Mouse (Mus musculus) ES-E14 (cell line): ENCODE results near the gene Papss1. TPM values are rescaled to one million over a fixed set of nuclear protein-coding genes. Genes with fewer than 3 reads are reported as not detected.

Experiments used
- DNase-seq: peaks from one replicate; pipeline ENCODE4 v3.0.0-alpha.2; 2013; ENCODE audit warnings: low read depth, low spot score
- H3K27ac ChIP-seq: 2 replicates; pipeline ENCODE4 v1.5.1; 2012; ENCODE audit warnings: low read depth, mild to moderate bottlenecking, low read length, moderate library complexity, mixed read lengths; ENCODE audit not compliant: poor library complexity, insufficient read depth, severe bottlenecking
- H3K36me3 ChIP-seq: 2 replicates; pipeline ENCODE4 v1.6.1; 2012; ENCODE audit warnings: mild to moderate bottlenecking, low read length, moderate library complexity, mixed read lengths; ENCODE audit not compliant: control insufficient read depth, poor library complexity, insufficient read depth, severe bottlenecking
- H3K4me1 ChIP-seq, 2 experiments: fragments of 150-350 bp in 1 of 2; sonication (generic) in 1 of 2; 2 replicates each; pipeline ENCODE4 v1.6.1; 2012; ENCODE audit warnings: low read length in 2 of 2, mild to moderate bottlenecking in 1 of 2, mixed read lengths in 1 of 2; ENCODE audit not compliant: control insufficient read depth in 2 of 2, insufficient read depth in 2 of 2, poor library complexity in 1 of 2
- H3K4me3 ChIP-seq, 2 experiments: fragments of 150-350 bp in 1 of 2; sonication (generic) in 1 of 2; 2 replicates each; pipeline ENCODE4 v1.5.1; 2012; ENCODE audit warnings: low read length in 2 of 2, low read depth in 1 of 2, mild to moderate bottlenecking in 1 of 2, mixed read lengths in 1 of 2; ENCODE audit not compliant: insufficient read depth in 1 of 2, poor library complexity in 1 of 2, severe bottlenecking in 1 of 2
- H3K9ac ChIP-seq: 2 replicates; pipeline ENCODE4 v1.6.1; 2012; ENCODE audit warnings: low read depth, mild to moderate bottlenecking, low read length, mixed read lengths; ENCODE audit not compliant: poor library complexity, insufficient read depth, severe bottlenecking
- H3K9me3 ChIP-seq: fragments of 150-350 bp; sonication (generic); 2 replicates; pipeline ENCODE4 v1.6.1; 2012; ENCODE audit warnings: low read depth, mild to moderate bottlenecking, low read length; ENCODE audit not compliant: control insufficient read depth, insufficient read depth
- CHD2 ChIP-seq: IDR thresholded peaks from 2 replicates; pipeline ENCODE4 v1.6.1; 2014; ENCODE audit warnings: mild to moderate bottlenecking, low read depth, low read length, inconsistent platforms
- HCFC1 ChIP-seq: IDR thresholded peaks from 2 replicates; pipeline ENCODE4 v1.6.1; 2012; ENCODE audit warnings: low read length, inconsistent platforms, borderline replicate concordance; ENCODE audit not compliant: insufficient read depth
- MAFK ChIP-seq: IDR thresholded peaks from 2 replicates; pipeline ENCODE4 v1.6.1; 2014; ENCODE audit warnings: mild to moderate bottlenecking, low read depth, low read length, inconsistent platforms; ENCODE audit not compliant: insufficient read depth
- ZC3H11A ChIP-seq: IDR thresholded peaks from 2 replicates; pipeline ENCODE4 v1.6.1; 2012; ENCODE audit warnings: low read depth, mild to moderate bottlenecking, inconsistent platforms, low read length, borderline replicate concordance
- ZNF384 ChIP-seq: IDR thresholded peaks from 2 replicates; pipeline ENCODE4 v1.6.1; 2012; ENCODE audit warnings: low read depth, low read length, inconsistent platforms
- in situ Hi-C, 2 experiments: fragments of 600-800 bp; cut with MboI; formaldehyde crosslinking; loops; one replicate each; pipeline ENCODE4 v1.15.1; 2025; ENCODE audit warnings: low sequenced_read_pairs in 2 of 2, inconsistent platforms in 1 of 2; ENCODE audit not compliant: unreplicated experiment in 2 of 2
- total RNA-seq: library from RNA; depleted of rRNA; stranded (reverse); fragments of 300-350 nt; gene quantifications from 2 replicates; pipeline ENCODE4 v1.2.3, GENCODE M21; 2012

Gene Papss1
- total RNA-seq, 1 experiment, result 12.8 TPM

DNA sequence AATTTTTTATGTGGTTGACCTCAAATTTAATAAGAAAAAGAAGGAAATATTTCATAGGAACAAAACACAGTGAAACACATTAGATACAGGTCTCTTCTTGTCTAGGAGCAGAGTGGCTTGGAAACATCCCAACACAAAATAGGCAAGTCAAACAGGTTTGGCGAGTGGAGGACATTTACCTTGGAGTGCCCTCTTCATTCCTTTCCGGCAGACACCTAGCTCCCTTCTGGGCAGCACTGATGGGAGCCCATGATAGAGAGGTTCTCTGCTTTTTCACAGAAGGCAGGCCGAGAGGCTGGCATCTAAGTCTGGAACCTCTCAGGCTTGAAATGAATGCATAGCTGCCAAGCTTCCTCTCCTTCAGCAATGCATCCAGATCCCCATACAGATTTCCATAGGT, 9.0 kb downstream of the Papss1 start:
- no peak overlapping the region for H3K27ac ChIP-seq
- no peaks in the 10 kb centered on the region for H3K9me3 ChIP-seq
- no peak for DNase-seq
- H3K4me1 ChIP-seq, result no peaks in the 10 kb centered on the region
- in situ Hi-C loops, result no loop called here
- H3K36me3 ChIP-seq, result no peaks in the 10 kb centered on the region
- TF ChIP-seq MAFK, result no peak
- TF ChIP-seq ZC3H11A, result no peak
- no peak for TF ChIP-seq ZNF384
- no peak for TF ChIP-seq CHD2
- TF ChIP-seq HCFC1, result no peak
- H3K9ac ChIP-seq, result no peak overlapping the region
- H3K4me3 ChIP-seq, result no peak overlapping the region

DNA sequence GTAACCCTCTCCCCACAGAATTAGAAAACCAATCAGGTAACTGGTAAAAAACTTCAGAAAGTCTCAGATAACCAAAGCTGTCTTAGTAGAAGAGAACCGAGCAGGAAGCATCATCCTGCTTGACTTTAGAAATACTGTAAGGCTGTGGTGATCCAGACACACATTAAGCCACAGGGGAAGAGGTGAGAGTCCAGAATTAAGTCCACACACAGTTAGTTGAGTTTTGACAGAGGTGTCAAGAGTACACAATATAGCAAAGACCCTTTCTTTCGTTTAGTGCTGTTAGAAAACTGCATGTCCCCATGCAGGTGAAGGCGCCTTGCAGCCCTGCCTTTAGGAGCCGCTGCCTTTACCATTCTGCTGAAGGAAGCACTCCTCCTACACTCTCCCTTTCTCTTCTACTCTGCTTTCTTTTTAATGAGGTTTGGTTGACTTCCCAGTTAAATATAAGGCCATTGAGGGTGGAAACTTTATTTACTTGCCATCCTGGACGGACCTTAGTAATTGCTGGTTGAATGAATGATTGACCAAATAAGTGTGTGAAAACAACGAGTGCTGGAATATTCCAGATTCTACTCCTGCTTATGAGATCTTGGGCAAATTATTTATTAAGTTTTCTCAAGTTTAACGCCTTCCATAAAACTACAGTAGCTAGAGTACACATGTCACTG, 14.0 kb downstream of the Papss1 start:
- no peaks in the 10 kb centered on the region for H3K4me1 ChIP-seq
- H3K9ac ChIP-seq, result no peak overlapping the region
- no peak overlapping the region for H3K4me3 ChIP-seq
- no peak for DNase-seq
- TF ChIP-seq MAFK (no peak), HCFC1 (no peak), ZC3H11A (no peak), ZNF384 (no peak), CHD2 (no peak)
- no peaks in the 10 kb centered on the region for H3K9me3 ChIP-seq
- in situ Hi-C loops, result no loop called here
- H3K27ac ChIP-seq, result no peak overlapping the region
- no peaks in the 10 kb centered on the region; the same call in 1 of the 2 replicates for H3K36me3 ChIP-seq

DNA sequence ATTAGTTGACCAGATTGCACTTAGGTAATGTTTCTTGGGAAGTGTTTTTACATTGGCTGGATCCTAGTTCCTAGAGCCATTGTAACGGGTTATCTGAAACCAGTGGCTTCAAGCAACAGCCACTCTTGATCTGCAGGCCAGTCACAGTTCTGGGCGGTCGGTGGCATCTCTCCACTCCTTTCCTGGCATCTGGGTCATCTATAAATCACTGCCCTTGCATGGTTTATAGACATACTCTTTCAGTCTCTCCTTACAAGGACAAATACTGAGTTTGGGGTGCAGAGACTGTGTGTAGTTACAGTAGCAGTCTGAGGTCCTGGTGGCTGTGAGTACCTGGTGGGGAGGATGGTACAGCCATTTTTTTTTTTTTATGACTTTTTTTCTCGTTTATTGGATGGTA, 15.5 kb downstream of the Papss1 start:
- no peak for DNase-seq
- no peaks in the 10 kb centered on the region for H3K9me3 ChIP-seq
- no peak overlapping the region for H3K4me3 ChIP-seq
- TF ChIP-seq ZC3H11A, result no peak
- TF ChIP-seq HCFC1, result no peak
- no peak for TF ChIP-seq CHD2
- no peak for TF ChIP-seq MAFK
- no peak for TF ChIP-seq ZNF384
- in situ Hi-C loops, result no loop called here
- no peak overlapping the region for H3K27ac ChIP-seq
- no peaks in the 10 kb centered on the region for H3K4me1 ChIP-seq
- H3K9ac ChIP-seq, result no peak overlapping the region
- peaks cover 2% of the 10 kb centered on the region; the same call in 1 of the 2 replicates for H3K36me3 ChIP-seq

- H3K9ac ChIP-seq, result no peak overlapping the region
- in situ Hi-C loops, result no loop called here
- no peaks in the 10 kb centered on the region for H3K9me3 ChIP-seq
- peaks cover 2% of the 10 kb centered on the region; the same call in 1 of the 2 replicates for H3K36me3 ChIP-seq
- H3K4me3 ChIP-seq, result no peak overlapping the region
- no peaks in the 10 kb centered on the region for H3K4me1 ChIP-seq
- DNase-seq, result no peak
- H3K27ac ChIP-seq, result no peak overlapping the region
- TF ChIP-seq ZNF384 (no peak), CHD2 (no peak), HCFC1 (no peak), ZC3H11A (no peak), MAFK (no peak)
Observed at GRCm38 (mm10) chr3:131581096-131581495, 16.5 kb downstream of the Papss1 start.
